In the genomic region with DNA sequence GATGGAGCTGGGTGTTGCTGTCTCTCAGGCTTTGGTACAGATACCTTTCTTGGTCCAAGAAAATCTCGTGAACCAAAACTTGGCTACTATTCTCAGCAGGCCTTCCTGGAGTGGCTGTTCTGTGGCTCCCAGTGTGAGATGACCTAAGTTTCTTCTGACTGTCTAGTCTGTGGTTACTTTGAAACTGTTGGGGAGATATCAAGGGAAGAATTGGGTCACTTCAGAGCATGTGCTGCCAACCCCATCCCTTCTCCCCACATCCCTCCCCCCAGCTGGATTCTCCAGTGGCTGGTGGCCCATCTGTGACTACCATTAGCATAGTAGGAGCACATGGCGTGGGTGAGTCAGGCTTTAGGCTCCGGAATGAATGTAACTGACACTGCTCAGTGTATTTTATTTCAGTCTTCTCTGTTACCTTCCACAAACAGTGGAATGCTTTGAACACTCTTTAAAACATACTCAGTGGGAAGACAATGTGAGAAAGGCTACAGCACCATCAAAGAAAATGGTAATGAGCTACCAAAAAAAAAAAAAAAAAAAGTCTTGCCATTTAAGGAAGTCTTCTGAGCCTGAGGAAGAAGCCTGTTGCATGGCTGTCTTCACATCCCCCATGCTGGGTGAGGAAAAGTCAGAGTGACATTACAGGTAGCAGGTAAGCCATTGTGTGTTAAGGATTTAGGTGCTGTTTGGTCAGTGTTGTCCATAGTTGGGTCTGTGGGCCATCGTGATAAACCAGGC, we compare ENCODE assay signal across 21 mouse cellular contexts.
DNase-seq lines count a peak whose midpoint lies in the region; ATAC-seq and TF ChIP-seq lines count a peak whose summit lies in the region.
"Had no signal": no experiment of that assay in that cellular context is flagged by ENCODE, and none has a peak within 500 bp of the region (broad histone marks: within the 10 kb centered on the region; RNA-seq: fewer than 3 reads in every experiment).

No protein-coding gene starts in this region.

- H3K9ac ChIP-seq in stomach, postnatal 0 days (ENCODE audit: low read length): no peak overlapping the region
- H3K9ac ChIP-seq: embryonic facial prominence, embryonic 15.5 days; forebrain, embryonic 15.5 days; heart, embryonic 13.5 days; liver, embryonic 12.5 days; lung, embryonic 14.5 days; midbrain, embryonic 13.5 days had no signal

- no peaks in the 10 kb centered on the region for H3K9me3 ChIP-seq in stomach, postnatal 0 days (ENCODE audit: control insufficient read depth, low read length)
- H3K9me3 ChIP-seq: embryonic facial prominence, embryonic 15.5 days; forebrain, embryonic 15.5 days; G1E; heart, embryonic 13.5 days; hindbrain, embryonic 10.5 days; liver, embryonic 12.5 days; midbrain, embryonic 13.5 days had no signal

- TF ChIP-seq CTCF in embryonic fibroblast, embryonic 13.5 days (IDR thresholded peaks at IDR 0.05; ENCODE audit: borderline replicate concordance, insufficient read depth, low read length): no peak
- TF ChIP-seq CTCF in stomach, postnatal 0 days (IDR thresholded peaks at IDR 0.05; ENCODE audit: low read depth): no peak

- H3K36me3 ChIP-seq in stomach, postnatal 0 days (ENCODE audit: control insufficient read depth, insufficient read depth, low read length): no peaks in the 10 kb centered on the region
- H3K36me3 ChIP-seq: embryonic facial prominence, embryonic 15.5 days; forebrain, embryonic 15.5 days; hindbrain, embryonic 10.5 days; liver, embryonic 12.5 days; midbrain, embryonic 13.5 days had no signal

- peak; percentile 68 for DNase-seq in gastrocnemius, adult 18-20 months (ENCODE audit: low spot score)
- no peak for DNase-seq in gastrocnemius, postnatal 10 days
- DNase-seq in left cerebral cortex, postnatal 36 days (ENCODE audit: low spot score in 2 of 2): peak; percentile 25 to 38
- DNase-seq in left cerebral cortex, postnatal 4 days: no peak
- DNase-seq in stomach, postnatal 0 days (ENCODE audit: low spot score): no peak
- DNase-seq in ovary, postnatal 14 days (ENCODE audit: low spot score): no peak
- DNase-seq: cerebellum, postnatal 10 days; kidney, adult 2 months; kidney, postnatal 36 days; lung, embryonic 14.5 days; retina, postnatal 1 day had no signal

- H3K27me3 ChIP-seq in stomach, postnatal 0 days (ENCODE audit: control insufficient read depth, insufficient read depth, low read length): no peaks in the 10 kb centered on the region
- H3K27me3 ChIP-seq: embryonic facial prominence, embryonic 15.5 days; forebrain, embryonic 15.5 days; heart, embryonic 13.5 days; liver, embryonic 12.5 days; midbrain, embryonic 13.5 days had no signal

- intact Hi-C loops in left cerebral cortex, postnatal 36 days (cut with DNase I): no loop called here
- intact Hi-C loops in left cerebral cortex, postnatal 4 days (cut with DNase I): no loop called here

- peak; percentile 48 for ATAC-seq in megakaryocyte, adult 5-6 weeks (ENCODE audit: poor library complexity, severe bottlenecking)
- ATAC-seq in stomach, postnatal 0 days (ENCODE audit: low FRiP score, low TSS enrichment): no peak
- ATAC-seq: forebrain, embryonic 15.5 days; liver, embryonic 12.5 days; midbrain, embryonic 13.5 days had no signal

- peak overlapping the region; percentile 51; the same call in 1 of the 2 replicates for H3K27ac ChIP-seq in embryonic fibroblast, embryonic 13.5 days (ENCODE audit: insufficient read depth, low read length)
- no peak overlapping the region for H3K27ac ChIP-seq in stomach, postnatal 0 days (replicated peaks)
- H3K27ac ChIP-seq: embryonic facial prominence, embryonic 15.5 days; forebrain, embryonic 15.5 days; heart, embryonic 13.5 days; hindbrain, embryonic 10.5 days; liver, embryonic 12.5 days; macrophage; midbrain, embryonic 13.5 days had no signal

- no peaks in the 10 kb centered on the region for H3K4me1 ChIP-seq in embryonic fibroblast, embryonic 13.5 days (ENCODE audit: control insufficient read depth, insufficient read depth, low read length)
- H3K4me1 ChIP-seq in stomach, postnatal 0 days (replicated peaks; ENCODE audit: control insufficient read depth, insufficient read depth): no peaks in the 10 kb centered on the region
- H3K4me1 ChIP-seq: forebrain, embryonic 15.5 days; hindbrain, embryonic 10.5 days; liver, embryonic 12.5 days; midbrain, embryonic 13.5 days had no signal

- TF ChIP-seq EP300 in stomach, postnatal 0 days (optimal IDR thresholded peaks at IDR 0.05): no peak

- H3K4me2 ChIP-seq in stomach, postnatal 0 days (replicated peaks; ENCODE audit: low read depth): no peak overlapping the region
- H3K4me2 ChIP-seq: embryonic facial prominence, embryonic 15.5 days; forebrain, embryonic 15.5 days; heart, embryonic 13.5 days; liver, embryonic 12.5 days; lung, embryonic 14.5 days; midbrain, embryonic 13.5 days had no signal

- WGBS in stomach, postnatal 0 days: 64% methylated on average over 4 of the region's 4 CpGs

- no peak for TF ChIP-seq POLR2A in embryonic fibroblast, embryonic 13.5 days (IDR thresholded peaks at IDR 0.05; ENCODE audit: low read depth, low read length)

- H3K4me3 ChIP-seq in embryonic fibroblast, embryonic 13.5 days (ENCODE audit: insufficient read depth, low read length): no peak overlapping the region
- no peak overlapping the region for H3K4me3 ChIP-seq in stomach, postnatal 0 days (ENCODE audit: low read depth, low read length)
- H3K4me3 ChIP-seq: embryonic facial prominence, embryonic 15.5 days; forebrain, embryonic 15.5 days; heart, embryonic 13.5 days; hindbrain, embryonic 10.5 days; liver, embryonic 12.5 days; midbrain, embryonic 13.5 days had no signal

Comparison
In these comparisons a context has a peak if more than half of its experiments do, and no peak if none do; other contexts are left out.
1. DNase-seq: peak in gastrocnemius, adult 18-20 months (single experiment) and left cerebral cortex, postnatal 36 days (2 of 2); none in gastrocnemius, postnatal 10 days (single experiment), left cerebral cortex, postnatal 4 days (single experiment), stomach, postnatal 0 days (single experiment) and ovary, postnatal 14 days (single experiment).